Mouse (Mus musculus) erythroblast, embryonic 14.5 days (primary cell): ENCODE results near the gene Wdcp.

Source experiments
- GATA1 ChIP-seq: IDR thresholded peaks from 2 replicates; pipeline ENCODE4 v1.6.1; 2012; ENCODE audit warnings: low read length, inconsistent platforms, mixed read lengths
- TAL1 ChIP-seq: IDR thresholded peaks from 3 replicates; pipeline ENCODE4 v1.6.1; 2012; ENCODE audit warnings: low read length, inconsistent platforms, mixed read lengths

DNA sequence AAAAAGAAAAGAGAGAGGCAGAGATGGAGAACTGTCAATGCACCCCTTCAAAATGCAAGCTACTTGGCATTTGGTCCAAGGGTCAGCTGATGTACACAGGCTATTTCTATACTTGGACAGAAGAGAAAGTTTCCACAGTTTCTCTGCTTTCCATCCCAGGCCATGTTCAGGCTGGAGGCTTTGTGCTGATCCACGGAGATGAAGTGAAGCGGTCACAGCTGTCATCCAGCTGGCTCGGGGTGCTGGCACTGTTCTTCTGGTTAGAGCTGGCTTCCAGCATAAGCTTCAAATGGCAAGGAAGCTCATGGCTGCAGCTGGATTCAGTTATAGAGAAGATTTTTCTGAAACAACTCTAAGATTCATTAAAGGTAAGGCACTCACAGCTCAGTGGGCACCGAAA lies 29.5 kb upstream of the Wdcp start:
- TF ChIP-seq TAL1: no peak
- no peak for TF ChIP-seq GATA1
